Mouse (Mus musculus) left cerebral cortex, adult 6 months (tissue): ENCODE measurements around the gene Ltbp3. TPM values are rescaled to one million over a fixed set of nuclear protein-coding genes. Genes with fewer than 3 reads are reported as not detected.

Experiments used
- long read RNA-seq, 2 experiments: library from polyadenylated mRNA; unstranded; transcript quantifications; one replicate each; pipeline ENCODE4 v2.0.0; 2019 to 2020
- polyA plus RNA-seq: library from polyadenylated mRNA; unstranded; fragments of <200 nt; fragmentation: Nextera tagmentation; gene quantifications from 2 replicates; pipeline ENCODE4 v1.2.3, GENCODE M21; 2021

Ltbp3 gene
- 3.3 and 3.5 TPM in 2 replicates for polyA plus RNA-seq
- long read RNA-seq, experiment 1, partial matches to known transcripts: 9 of 16 reads
- long read RNA-seq, experiment 1, other reads (novel, unspliced or antisense): 4 of 16 reads
- long read RNA-seq, experiment 2, partial matches to known transcripts: 1 of 1 reads
- long read RNA-seq, experiment 2, other reads (novel, unspliced or antisense): 0 of 1 reads

GRCm38 (mm10) chr19:5740320-5741317 lies at the start of gene Ltbp3:
Gene Ltbp3, plus strand, starts transcription at chr19:5740904.

GRCm38 (mm10) chr19:5704163-5704800 lies 36.4 kb upstream of the Ltbp3 start, which contains the start of gene Kcnk7:
Gene Kcnk7, plus strand, starts transcription at chr19:5704367.

DNA sequence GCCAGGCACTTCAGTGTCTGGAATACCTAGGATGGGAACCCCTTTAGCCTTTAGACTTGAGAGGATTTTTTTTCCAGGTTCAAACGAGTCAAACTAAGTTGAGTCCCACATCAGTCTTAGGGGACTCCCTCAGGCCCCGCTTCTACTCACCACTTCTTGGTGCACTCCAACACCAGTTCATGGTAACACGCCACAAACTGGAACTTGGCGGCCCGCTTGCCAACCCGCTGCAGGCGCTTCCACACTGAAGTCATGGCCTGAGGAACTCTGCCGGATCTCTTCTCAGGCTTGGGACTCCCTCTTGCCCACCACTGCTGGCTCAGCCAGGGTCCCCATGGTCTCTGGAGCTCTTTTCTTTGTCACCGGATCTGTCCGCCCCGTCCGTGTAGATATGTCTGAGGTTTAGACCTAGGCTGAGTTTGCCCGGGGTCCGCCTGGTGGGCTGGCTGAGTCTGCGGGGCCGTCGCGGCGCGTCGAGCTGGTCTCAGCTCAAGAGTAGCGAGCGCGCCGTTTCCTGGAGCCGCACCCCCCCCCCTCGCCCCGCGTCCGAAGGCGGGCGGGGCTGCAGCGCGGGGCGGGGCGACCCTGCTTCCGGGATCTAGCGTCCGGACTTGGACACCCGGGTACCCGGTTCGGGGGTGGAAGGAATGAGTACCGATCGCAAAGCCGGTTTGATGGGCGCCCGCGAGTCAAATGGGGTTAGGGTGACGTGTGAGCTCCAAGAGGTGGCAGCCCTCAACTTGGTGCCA lies 14.8 kb upstream of the Ltbp3 start, which contains the start of gene Ehbp1l1:
TSS of gene Ehbp1l1 (minus strand) at position 551 of the 749 bp plus-strand sequence.

GRCm38 (mm10) chr19:5729444-5729815 lies 11.3 kb upstream of the Ltbp3 start, which contains the start of gene Fam89b:
Gene Fam89b, minus strand, starts transcription at chr19:5729653.

DNA sequence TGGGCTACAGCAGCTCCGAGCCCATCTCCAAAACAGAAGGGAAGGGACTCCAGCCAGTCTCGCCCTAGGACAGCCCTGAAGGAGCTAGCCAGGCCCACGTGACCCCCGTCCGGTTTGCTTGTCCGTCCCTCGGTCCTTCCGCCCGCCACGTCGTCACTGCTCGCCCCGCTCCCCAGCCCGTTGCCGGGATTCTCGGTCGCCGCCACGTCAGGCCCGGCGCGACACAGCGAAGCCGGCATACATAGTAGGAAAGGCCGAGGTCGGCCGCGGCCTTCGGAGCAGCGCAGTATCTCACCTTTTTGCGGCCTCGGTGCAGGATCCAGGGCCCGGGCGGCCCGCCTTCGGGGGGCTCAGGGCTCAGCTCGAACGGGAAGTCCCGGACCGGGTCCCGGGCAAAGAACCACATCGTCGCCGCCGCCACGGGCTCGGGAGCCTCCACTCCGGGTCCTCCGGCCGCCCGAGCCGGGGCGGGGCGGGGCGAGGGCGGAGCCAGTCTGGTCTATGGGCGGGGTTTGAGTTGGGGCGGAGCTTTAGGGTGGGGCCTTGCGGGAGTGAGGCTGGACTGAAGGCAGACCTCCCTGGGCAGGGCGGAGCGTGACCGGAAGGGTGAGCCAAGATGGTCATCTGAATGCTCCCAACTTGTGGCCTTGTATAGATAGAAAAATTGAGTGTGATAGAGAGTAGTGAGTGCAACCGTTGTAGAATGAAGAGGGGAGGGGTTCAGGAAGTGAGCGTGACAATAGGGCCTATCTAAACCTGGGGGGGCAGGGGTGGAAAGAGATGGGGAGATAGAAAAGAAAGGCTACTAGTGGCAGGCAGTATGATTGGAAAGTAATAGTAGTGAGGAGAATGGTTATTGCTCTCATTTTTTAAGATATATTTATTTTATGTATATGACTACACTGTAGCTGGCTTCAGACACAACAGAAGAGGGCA lies 30.5 kb downstream of the Ltbp3 start, which contains the start of gene Scyl1:
TSS of gene Scyl1 (minus strand) at position 495 of the 936 bp plus-strand sequence.

Other genes with a start within 250 kb of the Ltbp3 start
- gene 1700020D05Rik, start 237.1 kb upstream of the Ltbp3 start, polyA plus RNA-seq: not detected in 2 replicates
- gene Snx32, start 230.4 kb upstream of the Ltbp3 start, polyA plus RNA-seq: 58.0 and 58.2 TPM in 2 replicates
- gene Ovol1, start 180.3 kb upstream of the Ltbp3 start, polyA plus RNA-seq: not detected in 2 replicates
- 2.8 and 3.6 TPM in 2 replicates for gene Ap5b1, start 172.9 kb upstream of the Ltbp3 start, polyA plus RNA-seq
- 63.2 and 67.2 TPM in 2 replicates for gene Rnaseh2c, start 139.0 kb upstream of the Ltbp3 start, polyA plus RNA-seq
- gene Kat5, start 130.7 kb upstream of the Ltbp3 start, polyA plus RNA-seq: 57.2 and 58.7 TPM in 2 replicates
- 7.7 and 14.6 TPM in 2 replicates for gene Rela, start 103.4 kb upstream of the Ltbp3 start, polyA plus RNA-seq
- 5.4 and 5.9 TPM in 2 replicates for gene Sipa1, start 77.2 kb upstream of the Ltbp3 start, polyA plus RNA-seq
- 5.6 and 10.1 TPM in 2 replicates for gene Map3k11, start 52.2 kb upstream of the Ltbp3 start, polyA plus RNA-seq
- gene Pcnx3, start 52.0 kb upstream of the Ltbp3 start, polyA plus RNA-seq: 6.8 and 13.0 TPM in 2 replicates
- gene Kcnk7, start 36.5 kb upstream of the Ltbp3 start, polyA plus RNA-seq: 0.38 and 0.49 TPM in 2 replicates
- gene Ehbp1l1, start 14.6 kb upstream of the Ltbp3 start, polyA plus RNA-seq: 13.5 and 14.4 TPM in 2 replicates
- gene Fam89b, start 11.3 kb upstream of the Ltbp3 start, polyA plus RNA-seq: 22.3 and 26.6 TPM in 2 replicates
- gene Scyl1, start 30.5 kb downstream of the Ltbp3 start, polyA plus RNA-seq: 65.3 and 68.3 TPM in 2 replicates
- gene Frmd8, start 134.4 kb downstream of the Ltbp3 start, polyA plus RNA-seq: 12.0 and 15.6 TPM in 2 replicates
- 1.4 and 1.8 TPM in 2 replicates for gene Slc25a45, start 136.9 kb downstream of the Ltbp3 start, polyA plus RNA-seq
- 1.1 and 1.3 TPM in 2 replicates for gene Tigd3, start 153.2 kb downstream of the Ltbp3 start, polyA plus RNA-seq
- 31.6 and 39.7 TPM in 2 replicates for gene Dpf2, start 172.1 kb downstream of the Ltbp3 start, polyA plus RNA-seq
- gene Cdc42ep2, start 183.9 kb downstream of the Ltbp3 start, polyA plus RNA-seq: 10.3 and 11.5 TPM in 2 replicates
- gene Pola2, start 223.3 kb downstream of the Ltbp3 start, polyA plus RNA-seq: 1.9 and 3.1 TPM in 2 replicates
- gene Slc22a20, start 245.2 kb downstream of the Ltbp3 start, polyA plus RNA-seq: not detected in 2 replicates